Mouse (Mus musculus) adrenal gland, postnatal 10 days (tissue): ENCODE data around the gene Popdc2. TPM values are rescaled to one million over a fixed set of nuclear protein-coding genes. Genes with fewer than 3 reads are reported as not detected.

Source experiments
- DNase-seq: peaks from one replicate; pipeline ENCODE4 v3.0.0; 2021; ENCODE audit warnings: mixed read lengths
- total RNA-seq, 2 experiments: library from RNA; stranded (reverse); gene quantifications; 2 replicates each; pipeline ENCODE4 v1.2.3; 2021

Popdc2 gene
- total RNA-seq, 2 experiments from 2014 or later: 4.6 to 8.5 TPM

DNA sequence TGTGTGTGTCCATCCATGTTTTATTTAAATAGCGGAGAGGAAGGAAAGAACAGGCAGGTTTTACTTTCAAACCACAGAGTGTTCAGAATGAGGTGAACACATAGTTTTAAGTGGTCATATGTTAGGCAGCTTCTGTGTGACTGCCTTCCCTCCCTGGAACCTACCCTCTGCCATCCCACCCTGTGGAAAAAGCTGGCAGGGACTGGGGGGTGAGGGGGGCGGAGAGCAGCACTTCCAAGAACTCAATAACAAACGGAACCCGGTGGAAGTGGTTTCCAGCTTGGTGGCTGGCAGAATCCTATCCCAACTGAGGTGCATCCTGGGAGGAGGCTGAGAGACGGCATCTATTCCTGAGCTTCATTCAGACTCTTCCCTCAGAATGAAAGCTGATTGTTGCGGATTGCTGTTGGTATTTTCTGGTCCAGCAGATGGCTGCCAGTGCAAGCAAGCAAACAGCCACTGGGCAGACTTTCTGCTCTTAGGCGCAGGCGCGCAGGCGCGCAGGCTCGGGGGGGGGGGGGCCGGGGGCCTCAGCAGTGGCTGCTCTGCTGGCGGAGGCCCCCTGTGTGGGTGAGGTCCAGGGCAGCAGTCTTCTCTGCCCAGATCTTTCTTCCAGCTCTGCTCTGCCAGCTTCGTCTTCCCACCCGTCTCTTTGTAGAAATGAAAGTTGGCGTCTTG lies 14.3 kb downstream of the Popdc2 start:
- DNase-seq: peak; percentile 61

DNA sequence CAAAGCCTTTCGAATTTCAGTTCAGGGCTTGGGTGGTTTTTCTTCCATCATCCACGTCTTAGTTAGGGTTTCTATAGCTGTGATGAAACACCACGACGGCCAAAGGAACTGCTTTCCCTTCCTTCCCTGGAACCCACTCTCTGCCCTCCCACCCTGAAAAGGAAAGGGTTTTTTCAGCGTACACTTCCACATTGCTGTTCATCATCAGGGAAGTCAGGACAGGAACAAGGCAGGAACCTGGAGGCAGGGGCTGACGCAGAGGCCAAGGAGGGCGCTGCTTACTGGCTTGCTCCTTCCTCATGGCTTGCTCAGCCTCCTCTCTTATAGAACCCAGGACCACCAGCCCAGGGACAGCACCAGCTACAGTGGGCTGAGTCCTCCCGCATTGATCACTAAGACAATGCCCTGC lies 14.8 kb downstream of the Popdc2 start:
- peak; percentile 35 for DNase-seq

DNA sequence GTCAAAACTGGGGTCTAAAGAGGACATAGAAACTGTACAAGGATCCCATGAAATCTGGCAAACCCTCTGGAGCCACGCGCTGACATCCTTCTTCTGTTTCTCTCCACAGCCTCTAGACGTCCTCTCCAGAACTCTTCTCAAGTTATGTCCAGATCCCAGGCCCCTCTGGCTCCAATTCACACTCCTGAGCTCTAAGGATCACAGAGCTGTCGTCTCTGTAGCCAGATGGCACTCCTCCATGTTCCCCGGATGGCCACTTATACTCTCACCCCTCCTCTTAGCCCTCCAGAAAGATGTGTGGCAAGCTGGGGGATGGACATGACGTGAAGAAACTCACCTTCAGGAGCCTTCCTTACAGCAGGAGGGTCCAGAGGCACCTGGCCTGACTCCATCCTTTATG lies 15.5 kb downstream of the Popdc2 start:
- no peak for DNase-seq

DNA sequence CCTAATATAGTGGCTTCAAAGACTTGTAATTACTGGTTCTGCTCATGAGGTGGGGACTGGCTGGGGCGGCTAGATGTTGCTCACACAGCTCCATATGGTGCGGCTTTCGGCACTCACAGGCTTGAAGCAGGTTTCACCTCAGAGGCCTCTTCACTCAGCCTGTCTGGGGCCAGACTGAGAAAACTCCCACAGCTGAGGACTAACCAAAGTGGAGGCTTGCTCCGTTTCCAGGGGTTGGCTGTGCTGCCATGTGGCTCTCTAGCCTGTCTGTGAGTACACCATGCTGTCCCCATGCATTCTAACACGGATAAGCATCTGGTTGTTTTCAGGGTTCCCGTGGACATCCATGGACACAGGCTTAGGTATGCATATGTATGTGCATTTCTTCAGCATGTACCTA lies 16.6 kb downstream of the Popdc2 start:
- no peak for DNase-seq

DNA sequence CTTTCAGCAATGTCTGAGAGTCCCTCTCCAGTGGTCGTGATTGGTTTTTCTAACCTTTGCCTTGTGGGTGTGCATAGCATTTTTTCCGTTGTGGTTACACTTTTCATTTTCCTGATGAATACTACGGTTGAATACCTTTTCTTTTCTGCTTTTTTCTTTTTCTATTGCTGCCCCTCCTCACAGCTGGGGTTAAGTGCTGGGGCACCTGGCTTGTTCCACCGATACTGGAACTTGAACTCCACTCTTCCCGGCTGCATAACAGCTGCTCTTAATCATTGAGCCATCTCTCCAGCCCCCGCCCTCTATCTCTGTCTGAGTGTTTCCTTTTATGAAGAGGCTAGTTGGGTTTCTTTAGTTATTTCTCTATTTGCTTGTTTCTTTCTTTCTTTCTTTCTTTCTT lies 17.1 kb downstream of the Popdc2 start:
- DNase-seq: no peak

DNA sequence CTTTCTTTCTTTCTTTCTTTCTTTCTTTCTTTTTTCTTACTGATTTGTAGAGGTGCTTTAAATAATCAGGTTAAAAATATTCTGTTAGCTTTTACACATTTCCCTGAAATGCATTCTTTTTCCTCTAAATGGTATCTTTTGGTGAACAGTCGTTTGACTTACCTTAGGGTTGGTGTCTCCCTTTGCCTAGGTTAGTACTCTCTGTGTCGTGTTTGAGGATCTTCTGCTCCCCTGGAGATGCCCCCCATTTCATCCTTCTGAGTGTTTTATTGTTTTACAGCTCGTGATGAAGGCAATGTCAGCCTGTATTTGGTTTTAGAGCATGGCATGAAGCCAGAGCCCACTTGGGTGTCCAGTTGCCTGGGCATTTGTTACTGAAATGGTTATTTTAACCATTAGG lies 17.5 kb downstream of the Popdc2 start:
- DNase-seq: no peak

DNA sequence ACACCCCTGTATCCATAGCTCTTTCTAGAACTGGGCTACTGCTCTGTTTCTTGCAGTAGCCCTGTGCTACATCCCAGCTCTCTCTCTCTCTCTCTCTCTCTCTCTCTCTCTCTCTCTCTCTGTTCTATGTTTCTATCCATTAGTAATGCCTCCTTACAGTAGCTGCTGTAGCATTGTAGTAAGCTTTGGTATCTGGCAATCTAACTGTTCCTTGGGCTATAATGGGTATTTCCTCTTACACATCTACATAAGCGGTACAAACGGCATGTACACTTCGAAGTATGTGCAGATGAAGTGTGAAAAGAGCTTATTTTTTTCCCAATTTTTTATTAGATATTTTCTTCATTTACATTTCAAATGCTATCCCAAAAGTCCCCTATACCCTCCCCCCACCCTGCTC lies 17.9 kb downstream of the Popdc2 start:
- DNase-seq: no peak

DNA sequence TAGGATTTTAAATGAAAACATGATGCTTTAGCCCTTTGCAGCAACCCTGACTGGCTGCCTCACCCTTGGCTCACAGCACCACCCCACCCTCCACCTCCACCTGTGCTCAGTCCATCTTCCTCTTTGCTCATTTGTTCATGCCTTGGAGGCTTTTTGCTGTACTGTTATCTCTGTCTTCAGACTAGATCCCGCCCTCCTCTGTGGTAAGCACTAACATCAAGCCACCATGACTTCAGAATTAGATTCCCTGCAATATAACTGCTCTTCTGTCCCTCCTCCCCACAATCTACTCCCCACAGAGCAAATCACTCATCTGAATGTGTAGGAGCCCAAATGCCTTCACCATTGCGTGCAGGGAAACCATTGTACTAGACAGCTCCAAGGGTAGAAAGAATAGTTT lies 21.7 kb downstream of the Popdc2 start:
- no peak for DNase-seq

DNA sequence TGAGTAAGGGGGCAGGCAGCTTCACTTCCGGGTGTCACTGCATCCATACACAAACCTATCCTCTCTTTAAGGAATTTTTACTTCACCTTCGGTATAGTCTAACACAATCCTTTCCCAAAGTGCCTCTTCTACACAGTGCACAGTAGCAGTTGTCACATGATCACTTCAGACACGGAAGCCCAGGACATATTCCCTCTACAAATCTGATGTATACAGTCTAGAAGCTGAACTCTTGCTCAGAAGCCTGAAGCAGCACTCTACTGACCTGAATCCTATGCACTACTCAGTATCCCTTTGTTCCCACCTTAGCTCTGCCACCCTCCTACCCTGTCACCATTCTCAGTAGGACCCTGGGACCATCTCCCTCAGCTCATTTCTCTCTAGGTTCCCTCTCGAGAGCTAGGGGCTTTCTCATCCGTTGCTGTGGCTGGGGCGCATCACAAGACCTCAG lies 23.2 kb downstream of the Popdc2 start:
- no peak for DNase-seq

DNA sequence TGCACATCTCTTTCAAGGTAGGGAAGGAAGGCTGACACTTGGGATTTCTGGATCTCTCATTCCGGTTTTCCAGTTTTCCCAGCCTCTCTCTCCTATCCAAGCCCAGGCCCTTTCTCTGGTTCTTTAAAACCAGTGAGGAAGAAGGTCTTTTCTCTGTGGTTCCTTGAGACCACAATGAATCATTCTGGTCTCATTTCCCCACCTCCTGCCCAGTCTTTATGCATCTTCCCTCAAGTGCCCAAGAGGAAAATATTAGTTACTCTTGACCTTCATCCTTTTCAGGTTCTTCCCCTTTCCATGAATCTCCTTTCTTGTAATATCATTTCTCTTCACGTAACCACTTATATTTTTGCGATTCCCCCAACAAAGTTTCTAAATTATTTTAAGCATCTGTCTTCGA lies 23.7 kb downstream of the Popdc2 start:
- no peak for DNase-seq

DNA sequence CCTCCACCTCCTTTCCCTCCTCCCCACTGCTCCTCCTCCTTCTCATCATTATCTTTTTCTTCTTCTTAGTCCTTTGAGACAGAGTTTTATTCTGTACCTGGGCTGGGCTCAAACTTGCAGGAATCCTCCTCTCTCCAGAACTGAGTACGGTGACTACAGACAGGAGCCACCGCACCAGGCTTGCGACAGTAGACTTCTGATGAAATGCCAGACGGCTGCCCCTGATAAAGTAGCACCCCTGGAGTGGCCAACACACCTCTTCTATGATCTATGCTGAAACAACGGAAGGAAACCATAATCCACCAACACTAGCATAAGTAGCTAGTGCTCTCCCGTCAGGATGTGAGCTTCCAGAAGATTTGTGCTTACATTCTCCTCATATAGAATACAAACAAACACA lies 25.4 kb downstream of the Popdc2 start:
- no peak for DNase-seq

DNA sequence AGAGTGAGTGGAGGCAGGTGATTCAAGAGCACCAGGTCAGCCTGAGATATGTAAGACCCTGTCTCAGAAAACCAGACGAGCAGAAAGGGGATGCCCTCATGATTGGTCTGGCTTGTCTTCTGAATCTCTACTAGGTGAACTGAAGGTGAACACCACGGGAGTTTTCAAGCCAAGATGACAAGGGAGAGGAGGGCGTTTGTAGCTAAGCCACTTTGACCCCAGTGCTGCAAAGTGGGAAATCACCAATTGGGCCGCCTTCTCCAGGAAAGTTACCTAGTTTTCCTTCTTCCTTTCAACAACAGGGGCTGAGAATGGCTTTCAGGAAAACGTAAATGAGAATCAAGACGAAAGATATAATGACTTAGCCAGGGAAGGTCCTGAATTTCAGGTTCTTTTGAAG lies 26.7 kb downstream of the Popdc2 start:
- no peak for DNase-seq

DNA sequence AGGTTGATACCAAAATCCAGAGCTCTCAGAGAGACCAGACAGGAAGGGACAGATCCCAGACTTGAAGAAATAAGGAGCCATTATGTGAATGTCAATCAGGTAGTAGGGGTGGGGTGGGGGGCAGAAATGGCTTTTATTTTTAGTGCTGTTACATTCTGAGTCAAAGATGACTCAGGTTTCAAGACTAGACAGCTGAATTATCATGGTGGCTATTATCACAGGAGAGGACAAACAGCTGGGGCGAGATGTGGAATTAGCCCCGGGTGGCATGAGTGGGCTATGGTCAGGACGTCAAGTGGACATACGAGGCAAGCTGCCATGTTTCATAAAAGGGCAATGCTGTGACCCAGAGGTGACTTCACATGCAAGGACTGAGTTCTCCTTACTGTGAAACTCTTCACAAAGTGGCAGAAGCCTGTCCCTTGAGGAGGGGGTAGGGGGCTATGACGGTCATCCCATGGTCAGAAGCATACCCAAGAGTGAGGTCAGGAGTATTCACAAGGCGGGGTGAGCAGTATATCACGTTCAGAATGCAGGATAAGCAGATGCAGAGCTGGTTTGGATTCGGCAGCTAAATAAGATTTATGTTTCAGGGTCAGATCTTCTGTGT lies 27.4 kb downstream of the Popdc2 start:
- peak; percentile 20 for DNase-seq

DNA sequence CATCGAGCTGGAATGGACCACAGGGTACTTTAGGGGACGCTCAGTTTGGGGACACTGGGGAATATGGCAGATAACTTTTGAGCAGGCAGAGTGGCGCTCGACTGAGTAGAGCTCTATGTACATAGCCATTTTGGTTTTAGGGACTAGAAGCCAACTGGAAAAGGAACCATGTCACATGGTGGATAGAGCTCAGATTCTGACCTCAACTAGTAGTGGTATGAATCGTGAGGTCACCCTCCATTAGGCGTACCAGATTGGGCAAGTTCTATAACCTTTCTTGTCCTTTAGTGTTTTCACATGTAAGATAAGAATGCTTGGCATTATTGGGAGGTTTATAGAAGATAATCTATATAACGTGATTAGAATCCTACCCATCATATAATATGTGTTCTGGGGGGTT lies 28.3 kb downstream of the Popdc2 start:
- no peak for DNase-seq

DNA sequence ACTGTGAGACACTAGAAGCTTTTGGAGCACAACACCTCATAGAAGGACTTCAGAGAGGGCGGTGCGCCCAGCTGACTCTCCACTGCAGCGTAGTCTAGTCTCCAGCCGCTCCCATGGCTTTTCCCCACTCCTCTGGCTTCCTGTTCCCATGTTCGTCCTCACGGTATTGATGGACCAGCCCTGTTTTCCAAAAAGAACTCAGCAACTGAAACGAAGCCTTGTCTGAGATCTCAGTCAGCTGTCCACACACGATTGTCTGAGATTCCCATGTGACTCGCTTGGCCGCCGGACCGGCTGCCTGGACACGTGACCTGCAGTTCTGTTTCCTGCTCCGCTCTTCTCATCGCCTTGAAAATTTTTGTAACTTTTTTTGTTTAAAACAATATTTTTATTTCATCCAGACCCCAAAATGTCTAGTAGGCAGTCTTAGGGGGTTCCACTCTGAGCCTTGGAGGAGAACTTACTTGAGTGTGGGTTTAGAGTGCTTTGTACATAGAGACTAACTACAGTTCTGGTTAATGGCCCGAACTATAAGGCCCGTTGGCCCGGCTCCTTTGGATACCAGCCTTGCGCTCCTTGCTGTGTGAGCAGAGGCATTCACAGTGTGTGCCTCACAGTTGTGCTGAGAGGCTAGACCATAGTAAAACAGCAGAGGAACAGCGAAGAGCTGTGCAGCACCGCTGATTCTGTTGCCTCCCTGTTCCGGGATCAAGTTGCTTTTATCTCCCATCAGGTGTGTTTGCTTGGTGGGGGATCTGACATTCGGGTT lies 30.3 kb downstream of the Popdc2 start:
- peak; percentile 53 for DNase-seq

DNA sequence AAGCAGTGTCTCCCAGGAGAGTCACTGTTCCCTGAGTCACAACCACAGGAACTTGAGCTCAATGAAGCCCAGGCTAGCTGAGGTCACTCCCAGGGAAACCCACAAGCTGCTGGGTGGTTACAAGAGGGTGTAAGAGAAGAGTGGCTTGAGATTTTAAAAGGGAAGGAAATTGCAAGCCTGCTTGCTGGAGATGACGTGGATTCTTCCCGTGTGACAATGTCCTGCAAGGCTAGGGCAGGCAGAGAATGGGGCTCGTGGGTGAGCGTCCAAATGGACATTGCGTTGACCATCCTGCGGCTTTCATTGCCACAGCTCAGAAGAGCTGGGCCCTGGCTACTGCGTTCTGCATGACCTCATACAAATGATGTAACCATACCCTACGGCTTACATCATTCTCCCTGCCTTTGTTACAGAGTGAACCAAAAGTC lies 32.2 kb downstream of the Popdc2 start:
- no peak for DNase-seq

DNA sequence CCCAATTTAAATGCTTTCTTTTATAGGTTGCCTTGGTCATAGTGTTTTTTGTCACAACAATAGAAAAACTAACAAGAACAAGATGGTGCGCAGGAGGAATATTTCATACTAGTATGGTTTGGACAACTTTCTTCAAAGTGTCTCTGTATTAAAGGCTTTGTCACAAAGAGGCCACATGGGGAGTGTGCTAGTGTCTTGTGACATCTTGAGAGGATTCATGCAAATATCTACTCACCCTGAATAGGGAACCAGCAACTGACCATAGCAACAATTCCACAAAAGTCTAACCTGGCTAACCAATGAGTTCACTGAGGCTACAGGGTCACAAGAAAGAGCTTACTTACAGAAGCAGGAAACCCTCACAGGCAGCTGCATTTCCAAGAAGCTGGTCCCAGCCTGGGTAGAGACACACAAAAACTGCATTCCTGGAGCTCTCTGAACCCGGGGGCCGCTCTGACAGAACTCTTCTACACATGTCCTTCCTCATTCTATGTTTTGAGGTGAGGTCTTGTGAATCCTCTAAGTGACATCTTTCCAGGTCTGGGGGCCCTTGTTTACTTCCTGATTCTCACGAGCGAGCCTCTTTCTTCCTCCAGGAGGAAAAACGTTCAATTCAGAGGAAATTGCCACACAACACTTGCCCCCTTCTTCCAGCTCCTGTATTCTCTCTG lies 33.2 kb downstream of the Popdc2 start:
- no peak for DNase-seq

DNA sequence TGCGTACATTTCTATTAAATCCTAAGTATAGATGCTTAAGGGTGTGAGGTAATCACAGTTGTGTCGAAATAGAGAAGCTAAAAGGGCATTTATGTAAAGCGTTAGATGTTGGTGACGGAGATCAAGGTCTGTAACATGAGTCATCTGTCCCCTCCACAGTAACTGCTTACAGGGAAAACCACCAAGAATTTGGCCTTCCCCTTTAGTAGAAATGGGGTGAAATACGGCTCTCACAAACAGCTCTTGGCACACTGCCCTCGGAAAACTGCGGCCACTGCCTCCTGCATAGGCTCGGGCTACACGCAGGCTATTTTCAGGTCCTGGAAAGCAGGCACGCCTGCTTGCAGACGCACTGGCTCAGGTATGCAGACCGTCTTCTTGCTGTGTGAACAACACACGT lies 34.1 kb downstream of the Popdc2 start:
- DNase-seq: peak; percentile 91

DNA sequence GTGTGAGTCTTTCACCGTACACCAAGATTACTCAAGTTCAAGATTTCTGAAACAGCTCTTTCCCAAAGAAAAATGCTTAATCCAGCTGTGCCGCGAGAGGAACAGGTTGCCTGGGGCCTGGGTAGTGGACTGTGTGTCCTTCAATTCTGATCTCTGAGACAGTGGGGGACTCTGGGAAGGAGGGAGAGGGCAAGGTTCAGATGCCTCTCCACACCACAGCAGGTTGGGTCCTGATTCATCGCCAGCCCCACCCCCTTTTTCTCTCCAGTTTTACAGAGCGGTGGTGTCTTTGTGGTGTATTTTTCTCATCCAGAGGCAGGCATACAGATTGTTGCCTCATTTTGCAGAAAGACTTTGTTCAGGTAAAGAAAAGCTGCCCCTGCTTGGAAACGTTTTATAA lies 36.3 kb downstream of the Popdc2 start:
- DNase-seq: no peak

DNA sequence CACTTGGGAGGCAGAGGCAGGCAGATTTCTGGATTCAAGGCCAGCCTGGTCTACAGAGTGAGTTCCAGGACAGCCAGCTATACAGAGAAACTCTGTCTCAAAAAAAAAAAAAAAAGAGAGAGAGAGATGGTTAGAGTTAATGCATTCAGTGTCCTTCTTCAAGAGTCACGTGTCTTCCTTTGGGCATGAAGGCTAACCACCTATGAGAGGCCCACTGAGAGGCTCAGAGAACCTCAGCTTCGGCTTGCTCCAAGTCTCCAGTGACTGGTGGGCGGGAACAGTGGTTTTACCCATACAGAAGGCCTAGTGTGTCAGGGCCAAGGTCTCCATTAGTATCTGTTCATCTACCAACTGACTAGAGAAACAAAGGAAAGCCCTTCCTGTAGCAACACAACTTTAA lies 37.1 kb downstream of the Popdc2 start:
- no peak for DNase-seq

DNA sequence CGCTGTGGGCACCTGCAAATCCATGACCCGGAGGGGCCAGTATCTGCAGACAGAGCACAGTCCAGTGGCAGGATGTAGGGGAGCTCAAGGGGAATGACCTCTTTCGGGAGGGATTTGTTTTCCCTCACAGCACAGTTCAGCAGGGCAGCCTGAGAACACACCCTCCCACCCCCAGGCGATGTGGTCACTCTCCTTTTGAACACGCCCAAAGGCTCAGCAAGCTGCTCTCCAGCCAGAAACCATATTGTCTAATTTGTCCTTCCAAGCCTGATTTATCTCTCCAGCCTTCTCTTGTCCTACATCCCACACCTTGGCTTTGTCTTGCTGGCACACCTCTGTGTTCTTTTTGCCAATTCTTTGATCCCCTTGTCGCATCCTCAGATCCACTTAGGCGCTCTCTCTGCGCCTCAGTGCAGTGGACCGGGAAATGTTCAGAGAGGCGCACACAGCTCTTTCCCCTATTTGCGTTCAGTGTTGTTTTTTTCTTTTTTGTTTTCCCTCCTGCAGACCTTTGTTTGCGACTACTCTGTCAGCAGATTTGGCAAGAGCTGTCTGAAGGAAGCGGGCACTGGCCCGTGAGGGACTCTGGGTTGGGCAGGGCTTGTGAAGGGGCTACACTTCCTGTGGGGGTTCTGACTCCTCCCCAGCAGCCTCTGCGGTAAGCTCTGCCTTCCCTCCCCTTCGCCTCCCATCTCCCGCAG lies 37.7 kb downstream of the Popdc2 start:
- DNase-seq: peak; percentile 74

DNA sequence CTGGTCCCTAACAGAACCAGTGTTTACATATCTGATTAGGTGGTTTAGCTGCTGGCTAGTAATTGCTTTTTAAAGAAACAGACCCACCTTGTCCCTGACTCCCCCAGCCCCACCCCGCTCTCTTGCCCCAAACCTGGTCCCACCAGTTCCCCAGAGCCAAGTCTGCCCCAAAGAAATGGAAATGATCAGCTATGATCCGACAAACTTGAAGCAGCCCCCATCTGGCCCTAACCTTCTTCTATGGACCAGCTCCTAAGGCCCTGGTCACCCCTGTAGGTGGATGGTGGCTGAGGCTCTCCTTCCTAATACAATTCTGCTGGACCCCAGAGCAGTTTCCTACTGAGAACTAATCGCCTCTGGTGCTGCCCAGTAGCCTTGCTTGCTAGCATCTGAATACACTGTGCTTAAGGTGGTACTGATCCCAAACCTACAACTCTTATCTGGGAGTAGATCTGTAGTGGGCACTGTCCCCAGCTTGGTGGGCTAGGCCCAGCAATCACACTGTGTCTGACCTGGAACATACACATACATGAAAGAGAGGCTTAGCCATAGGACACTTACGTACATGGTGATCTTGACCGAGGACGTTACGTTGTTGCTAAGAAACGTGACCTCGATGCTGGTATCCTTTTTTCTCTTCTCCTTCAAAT lies 38.4 kb downstream of the Popdc2 start:
- peak; percentile 39 for DNase-seq
